Mouse (Mus musculus) midbrain, postnatal 0 days (tissue): Measurements from ENCODE around the gene Ccr2. TPM values are rescaled to one million over a fixed set of nuclear protein-coding genes. Genes with fewer than 3 reads are reported as not detected.

Experiments used
- ATAC-seq: fragments of 200-750 bp; cut with Nextera tagmentation; 2 replicates; pipeline ENCODE4 v1.8.0; 2017; ENCODE audit warnings: moderate number of reproducible peaks, mild to moderate bottlenecking, moderate TSS enrichment, moderate library complexity; ENCODE audit not compliant: low FRiP score
- DNase-seq: peaks from one replicate; pipeline ENCODE4 v3.0.0-alpha.2; 2015; ENCODE audit warnings: low spot score
- H3K27ac ChIP-seq: fragments of 300-500 bp; sonication (generic); 2 replicates; pipeline ENCODE4 v1.5.1; 2014; ENCODE audit warnings: low read depth, mild to moderate bottlenecking, low read length, mixed read lengths
- H3K27me3 ChIP-seq: fragments of 300-500 bp; sonication (generic); 2 replicates; pipeline ENCODE4 v1.6.1; 2014; ENCODE audit warnings: low read length, control low read depth, mixed read lengths; ENCODE audit not compliant: insufficient read depth
- H3K36me3 ChIP-seq: fragments of 300-500 bp; sonication (generic); 2 replicates; pipeline ENCODE4 v1.6.1; 2014; ENCODE audit warnings: low read length, control low read depth, mixed read lengths; ENCODE audit not compliant: insufficient read depth
- H3K4me1 ChIP-seq: fragments of 300-500 bp; sonication (generic); 2 replicates; pipeline ENCODE4 v1.6.1; 2014; ENCODE audit warnings: mild to moderate bottlenecking, control low read depth, antibody characterized with exemption, low read length, mixed read lengths; ENCODE audit not compliant: insufficient read depth
- H3K4me2 ChIP-seq: fragments of 300-500 bp; sonication (generic); 2 replicates; pipeline ENCODE4 v1.6.1; 2014; ENCODE audit warnings: low read depth, mild to moderate bottlenecking, low read length, mixed read lengths; ENCODE audit not compliant: poor library complexity, severe bottlenecking
- H3K4me3 ChIP-seq: fragments of 300-500 bp; sonication (generic); 2 replicates; pipeline ENCODE4 v1.5.1; 2014; ENCODE audit warnings: low read depth, mild to moderate bottlenecking, low read length, moderate library complexity
- H3K9ac ChIP-seq: fragments of 300-500 bp; sonication (generic); replicated peaks from 2 replicates; pipeline ENCODE4 v1.6.1; 2014; ENCODE audit warnings: mild to moderate bottlenecking, low read length, moderate library complexity, mixed read lengths; ENCODE audit not compliant: poor library complexity, severe bottlenecking
- H3K9me3 ChIP-seq: fragments of 300-500 bp; sonication (generic); 2 replicates; pipeline ENCODE4 v1.6.1; 2016; ENCODE audit warnings: low read length, control low read depth
- CTCF ChIP-seq: IDR thresholded peaks from 2 replicates; pipeline ENCODE4 v1.5.1; 2016; ENCODE audit warnings: antibody characterized with exemption, mild to moderate bottlenecking
- WGBS: fragments of 180-500 bp; shearing (Covaris S2); extraction: QIAGEN DNeasy Blood & Tissue Kit; methylation state at CpG from one replicate; pipeline ENCODE4 v1.1.7; 2014; 5-methylcytosine and 5-hydroxymethylcytosine counted together
- polyA plus RNA-seq: library from polyadenylated mRNA; unstranded; fragments of >200 nt; fragmentation: Nextera tagmentation; extraction: Ambion mirVana; gene quantifications from 2 replicates; pipeline ENCODE4 v1.2.1, GENCODE M21; 2015
- total RNA-seq: library from RNA; depleted of rRNA; stranded (reverse); fragments of >200 nt; gene quantifications from 2 replicates; pipeline ENCODE4 v1.2.3, GENCODE M21; 2014

Ccr2 gene
- total and polyA plus RNA-seq, 2 experiments from 2014 or later, result 0.04 to 0.05 TPM

GRCm38 (mm10) chr9:124099127-124099526, 2.6 kb upstream of the Ccr2 start:
- ATAC-seq (no peak), DNase-seq (no peak)
- H3K27me3 ChIP-seq, result no peaks in the 10 kb centered on the region
- H3K4me1 ChIP-seq, result no peaks in the 10 kb centered on the region
- no peak overlapping the region for H3K27ac ChIP-seq
- 84% methylated on average over 1 of the region's 1 CpGs for WGBS
- no peak overlapping the region for H3K4me3 ChIP-seq
- H3K36me3 ChIP-seq, result no peaks in the 10 kb centered on the region
- H3K9ac ChIP-seq, result no peak overlapping the region
- no peak for TF ChIP-seq CTCF
- H3K9me3 ChIP-seq, result no peaks in the 10 kb centered on the region
- no peak overlapping the region for H3K4me2 ChIP-seq

DNA sequence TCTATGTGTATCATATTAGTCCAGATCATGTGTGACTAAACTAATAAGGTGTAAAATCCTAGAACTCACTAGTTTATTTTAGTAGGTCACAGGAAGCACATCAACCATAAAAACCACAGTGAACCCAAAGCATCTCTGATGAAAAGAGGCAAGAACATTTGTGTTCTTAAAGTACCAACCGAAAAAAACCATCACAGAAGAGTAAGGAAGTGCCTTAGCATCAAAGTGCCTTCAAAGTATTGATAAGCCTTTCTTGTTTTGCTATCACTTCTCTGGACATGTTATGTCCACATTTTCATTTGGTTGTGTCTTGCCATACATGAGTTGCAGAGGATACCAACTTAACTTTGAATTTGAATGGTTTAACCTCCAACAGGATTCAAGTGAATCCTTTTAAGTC, 1.4 kb upstream of the Ccr2 start:
- H3K9ac ChIP-seq, result no peak overlapping the region
- no peak for TF ChIP-seq CTCF
- no peaks in the 10 kb centered on the region for H3K9me3 ChIP-seq
- no peaks in the 10 kb centered on the region for H3K36me3 ChIP-seq
- H3K4me3 ChIP-seq, result no peak overlapping the region
- DNase-seq, result no peak
- WGBS, result 77% methylated on average over 1 of the region's 1 CpGs
- no peak for ATAC-seq
- no peak overlapping the region for H3K4me2 ChIP-seq
- no peak overlapping the region for H3K27ac ChIP-seq
- no peaks in the 10 kb centered on the region for H3K4me1 ChIP-seq
- no peaks in the 10 kb centered on the region for H3K27me3 ChIP-seq

DNA sequence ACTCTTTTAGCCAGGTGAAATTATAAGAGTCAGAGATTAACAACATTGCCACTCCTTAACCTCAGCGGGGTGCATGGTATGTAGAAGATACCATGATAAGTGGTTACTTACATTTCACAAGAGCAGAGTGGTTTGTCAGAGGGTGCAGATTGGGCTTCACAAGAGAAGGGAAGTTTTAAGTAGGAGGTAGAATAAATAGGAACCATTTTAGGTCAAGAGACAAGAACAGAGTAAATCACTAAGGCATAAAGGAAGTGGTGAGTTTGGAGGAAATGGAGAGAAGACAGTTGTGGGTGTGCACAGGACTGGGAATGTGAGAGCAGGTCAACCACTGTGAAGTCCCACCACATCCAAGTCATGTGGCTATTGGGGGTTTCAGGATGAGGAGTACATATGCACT, 1.4 kb downstream of the Ccr2 start:
- H3K27ac ChIP-seq, result no peak overlapping the region
- no peaks in the 10 kb centered on the region for H3K36me3 ChIP-seq
- H3K9ac ChIP-seq, result no peak overlapping the region
- no peak for ATAC-seq
- H3K4me2 ChIP-seq, result no peak overlapping the region
- no peaks in the 10 kb centered on the region for H3K9me3 ChIP-seq
- no peaks in the 10 kb centered on the region for H3K4me1 ChIP-seq
- no peak for TF ChIP-seq CTCF
- no peaks in the 10 kb centered on the region for H3K27me3 ChIP-seq
- 54% methylated on average over 1 of the region's 1 CpGs for WGBS
- H3K4me3 ChIP-seq, result no peak overlapping the region
- no peak for DNase-seq

- H3K27ac ChIP-seq, result no peak overlapping the region
- H3K36me3 ChIP-seq, result no peaks in the 10 kb centered on the region
- H3K9ac ChIP-seq, result no peak overlapping the region
- DNase-seq, result no peak
- no peaks in the 10 kb centered on the region for H3K9me3 ChIP-seq
- no peak for ATAC-seq
- H3K4me2 ChIP-seq, result no peak overlapping the region
- TF ChIP-seq CTCF, result no peak
- H3K27me3 ChIP-seq, result no peaks in the 10 kb centered on the region
- H3K4me3 ChIP-seq, result no peak overlapping the region
- no peaks in the 10 kb centered on the region for H3K4me1 ChIP-seq
These were observed 3.4 kb downstream of the Ccr2 start for GRCm38 (mm10) chr9:124105196-124105595.

DNA sequence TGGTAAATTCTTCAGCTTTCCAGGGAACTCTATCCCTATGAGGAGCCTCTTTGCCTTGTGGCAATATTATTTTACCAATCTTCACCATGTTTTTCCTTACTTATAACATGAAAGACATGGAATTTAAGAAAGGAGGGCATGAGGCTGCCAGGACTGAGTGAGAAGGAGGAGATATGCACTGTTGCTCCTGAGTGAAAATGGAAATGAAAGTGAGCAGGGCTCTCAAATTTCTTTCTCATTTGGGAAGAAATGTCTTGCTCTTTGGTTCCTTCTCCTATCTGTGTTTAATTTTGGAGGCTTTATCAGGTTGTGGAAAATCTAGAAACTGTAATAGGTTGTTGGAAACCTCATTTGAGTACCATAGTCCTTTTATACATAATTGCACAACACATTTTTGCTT, 5.5 kb downstream of the Ccr2 start:
- Histone ChIP-seq H3K27ac (no peak overlapping the region), H3K9ac (no peak overlapping the region), H3K4me1 (no peaks in the 10 kb centered on the region), H3K36me3 (no peaks in the 10 kb centered on the region), H3K4me2 (no peak overlapping the region), H3K27me3 (no peaks in the 10 kb centered on the region), H3K9me3 (no peaks in the 10 kb centered on the region), H3K4me3 (no peak overlapping the region)
- no peak for DNase-seq
- TF ChIP-seq CTCF, result no peak
- no peak for ATAC-seq

DNA sequence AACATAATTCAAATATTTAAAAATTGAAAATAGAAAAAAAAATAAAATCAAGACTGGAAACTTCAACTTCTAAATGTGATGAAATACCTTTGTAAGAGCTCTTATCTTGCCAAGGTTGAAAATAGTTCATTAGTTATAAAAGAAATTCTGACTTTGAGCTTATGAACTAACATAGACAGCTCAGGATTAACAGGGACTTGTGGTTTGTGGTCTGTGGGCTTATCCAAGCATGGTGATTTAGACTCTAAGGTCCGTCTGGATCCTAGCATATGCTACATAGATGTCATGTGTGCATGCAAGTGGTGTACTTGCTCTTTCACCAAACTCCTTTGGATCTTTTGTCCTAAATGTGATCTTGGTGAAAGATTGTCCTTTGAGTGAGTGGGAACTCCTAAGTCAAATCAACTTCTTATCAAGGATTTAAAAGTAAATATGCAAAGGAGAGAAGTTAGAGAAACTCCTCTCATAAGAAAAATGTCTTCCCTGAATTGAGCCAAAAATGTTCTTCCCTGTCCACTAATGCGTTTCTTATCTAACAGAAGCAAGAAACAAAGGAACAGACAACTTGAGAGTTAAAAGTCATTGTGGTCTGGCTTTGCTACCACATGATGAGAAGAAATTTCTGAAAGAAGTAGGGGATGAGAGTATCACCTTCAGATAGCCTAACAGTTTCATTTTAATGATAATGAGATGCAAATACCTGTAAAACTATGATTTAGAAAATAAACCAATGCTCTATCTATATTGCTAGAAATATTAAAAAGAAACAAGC, 6.8 kb downstream of the Ccr2 start:
- Histone ChIP-seq H3K27me3 (no peaks in the 10 kb centered on the region), H3K4me2 (no peak overlapping the region), H3K36me3 (no peaks in the 10 kb centered on the region), H3K27ac (no peak overlapping the region), H3K9ac (no peak overlapping the region), H3K9me3 (no peaks in the 10 kb centered on the region), H3K4me3 (no peak overlapping the region), H3K4me1 (no peaks in the 10 kb centered on the region)
- no peak for DNase-seq
- TF ChIP-seq CTCF, result no peak
- 73% methylated on average over 2 of the region's 2 CpGs for whole genome bisulfite sequencing
- no peak for ATAC-seq
